Mouse (Mus musculus) mesoderm, embryonic 11.5 days (tissue): ENCODE results near the gene Ferd3l.

Source experiments
- DNase-seq: peaks from one replicate; pipeline ENCODE4 v3.0.0-alpha.2; 2012; ENCODE audit warnings: low read depth, low spot score

Gene Ferd3l

GRCm38 (mm10) chr12:33928331-33929192 lies at the start of gene Ferd3l:
Gene Ferd3l (plus strand): TSS chr12:33928425.
- peak; percentile 15 for DNase-seq

- no peak for DNase-seq
Observed at GRCm38 (mm10) chr12:33893956-33894355, 34.3 kb upstream of the Ferd3l start.

GRCm38 (mm10) chr12:33894621-33895020 lies 33.6 kb upstream of the Ferd3l start:
- peak; percentile 8 for DNase-seq

- peak; percentile 59 for DNase-seq
Observed at GRCm38 (mm10) chr12:33926751-33927150, 1.5 kb upstream of the Ferd3l start.

- DNase-seq = peak; percentile 34
Observed at GRCm38 (mm10) chr12:33927334-33928098, 709 bp upstream of the Ferd3l start.

GRCm38 (mm10) chr12:33952843-33953242 lies 24.6 kb downstream of the Ferd3l start:
- DNase-seq = no peak

- DNase-seq = no peak
Observed at GRCm38 (mm10) chr12:33954931-33955565, 26.8 kb downstream of the Ferd3l start.

- peak; percentile 84 for DNase-seq
Observed at GRCm38 (mm10) chr12:33955606-33956295, 27.5 kb downstream of the Ferd3l start.

- DNase-seq = peak; percentile 38
Observed at GRCm38 (mm10) chr12:33956576-33957399, 28.6 kb downstream of the Ferd3l start.

- peak; percentile 92 for DNase-seq
Observed at GRCm38 (mm10) chr12:33957400-33958240, 29.4 kb downstream of the Ferd3l start, which contains the start of gene Twist1. Gene Twist1 (plus strand): TSS chr12:33957671.

- DNase-seq = peak; percentile 58
Observed at GRCm38 (mm10) chr12:33958241-33959194, 30.3 kb downstream of the Ferd3l start.

GRCm38 (mm10) chr12:33959206-33959605 lies 31.0 kb downstream of the Ferd3l start:
- DNase-seq = no peak

- DNase-seq = no peak
Observed at GRCm38 (mm10) chr12:33959846-33960245, 31.6 kb downstream of the Ferd3l start.

GRCm38 (mm10) chr12:33961013-33961412 lies 32.8 kb downstream of the Ferd3l start:
- no peak for DNase-seq

GRCm38 (mm10) chr12:33962118-33962772 lies 34.0 kb downstream of the Ferd3l start:
- no peak for DNase-seq

- no peak for DNase-seq
Observed at GRCm38 (mm10) chr12:33962773-33963130, 34.5 kb downstream of the Ferd3l start.

- DNase-seq = peak; percentile 61
Observed at GRCm38 (mm10) chr12:33963671-33964369, 35.6 kb downstream of the Ferd3l start.
